Mouse (Mus musculus): ENCODE data around the gene Ksr2. TPM values are rescaled to one million over a fixed set of nuclear protein-coding genes. Genes with fewer than 3 reads are reported as not detected.
A peak's percentile ranks its signal among the peaks of the same experiment; 100 is the strongest.

Gene Ksr2
- polyA plus RNA-seq, 1 experiment from 2014 or later = 0.16 TPM

DNA sequence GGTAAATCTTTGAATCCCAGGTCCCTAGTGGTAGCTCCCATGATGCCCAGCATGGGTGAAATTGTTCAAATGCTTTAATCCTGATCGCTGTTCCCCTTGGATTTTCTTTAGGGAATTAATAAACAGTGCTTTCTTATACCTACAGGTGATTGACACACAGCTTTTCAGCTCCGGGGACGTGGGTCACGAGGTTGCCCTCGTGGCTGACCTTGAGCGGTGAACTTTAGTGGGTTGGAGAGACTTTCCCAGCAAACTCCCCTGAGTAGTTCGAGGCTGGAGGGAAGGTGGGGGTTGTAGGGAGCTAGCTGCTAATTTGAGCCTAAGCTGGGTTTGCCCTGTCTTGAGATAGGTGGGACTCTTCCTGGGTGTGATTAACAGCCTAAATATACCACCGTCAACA is 41.7 kb downstream of the Ksr2 start:
- Histone ChIP-seq H3K9me3 (ENCODE audit: control insufficient read depth, low read length) (no peaks in the 10 kb centered on the region), H3K4me1 (replicated peaks; ENCODE audit: control insufficient read depth, insufficient read depth) (no peaks in the 10 kb centered on the region), H3K4me3 (ENCODE audit: low read depth, low read length) (no peak overlapping the region), H3K9ac (ENCODE audit: low read length) (no peak overlapping the region), H3K27ac (replicated peaks) (no peak overlapping the region), H3K36me3 (ENCODE audit: control insufficient read depth, insufficient read depth, low read length) (no peaks in the 10 kb centered on the region), H3K27me3 (ENCODE audit: control insufficient read depth, insufficient read depth, low read length) (no peaks in the 10 kb centered on the region), H3K4me2 (replicated peaks; ENCODE audit: low read depth) (no peak overlapping the region)
- 59% methylated on average over 8 of the region's 8 CpGs for WGBS
- TF ChIP-seq CTCF (IDR thresholded peaks at IDR 0.05; ENCODE audit: low read depth) (no peak), EP300 (optimal IDR thresholded peaks at IDR 0.05) (no peak)
- DNase-seq (ENCODE audit: low spot score) = no peak
- ATAC-seq (ENCODE audit: low FRiP score, low TSS enrichment) = no peak

DNA sequence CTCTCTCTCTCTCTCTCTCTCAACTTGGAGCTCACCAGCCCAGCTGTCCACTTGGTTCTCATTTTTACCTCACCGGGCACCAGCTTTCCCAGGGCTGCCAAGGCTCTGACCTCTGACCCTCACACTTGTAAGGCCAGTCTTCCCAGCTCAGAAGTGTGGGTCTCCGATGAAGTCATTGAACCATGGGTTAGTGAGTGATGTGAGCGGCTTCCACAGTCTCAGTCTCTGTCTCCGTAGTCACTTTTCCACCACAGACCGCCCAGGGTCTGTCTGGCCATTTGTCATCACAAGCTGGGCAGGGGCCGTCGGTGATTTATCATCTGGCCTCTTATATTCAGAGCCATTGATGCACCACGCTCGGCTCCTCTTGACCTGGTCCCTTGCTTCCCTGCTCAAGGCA is 43.3 kb downstream of the Ksr2 start:
- Histone ChIP-seq H3K4me3 (ENCODE audit: low read depth, low read length) (no peak overlapping the region), H3K36me3 (ENCODE audit: control insufficient read depth, insufficient read depth, low read length) (no peaks in the 10 kb centered on the region), H3K4me2 (replicated peaks; ENCODE audit: low read depth) (no peak overlapping the region), H3K4me1 (replicated peaks; ENCODE audit: control insufficient read depth, insufficient read depth) (no peaks in the 10 kb centered on the region), H3K9me3 (ENCODE audit: control insufficient read depth, low read length) (no peaks in the 10 kb centered on the region), H3K27me3 (ENCODE audit: control insufficient read depth, insufficient read depth, low read length) (no peaks in the 10 kb centered on the region), H3K27ac (replicated peaks) (no peak overlapping the region), H3K9ac (ENCODE audit: low read length) (no peak overlapping the region)
- no peak for DNase-seq (ENCODE audit: low spot score)
- no peak for ATAC-seq (ENCODE audit: low FRiP score, low TSS enrichment)
- TF ChIP-seq CTCF (IDR thresholded peaks at IDR 0.05; ENCODE audit: low read depth) (no peak), EP300 (optimal IDR thresholded peaks at IDR 0.05) (no peak)
- 45% methylated on average over 9 of the region's 9 CpGs for WGBS

DNA sequence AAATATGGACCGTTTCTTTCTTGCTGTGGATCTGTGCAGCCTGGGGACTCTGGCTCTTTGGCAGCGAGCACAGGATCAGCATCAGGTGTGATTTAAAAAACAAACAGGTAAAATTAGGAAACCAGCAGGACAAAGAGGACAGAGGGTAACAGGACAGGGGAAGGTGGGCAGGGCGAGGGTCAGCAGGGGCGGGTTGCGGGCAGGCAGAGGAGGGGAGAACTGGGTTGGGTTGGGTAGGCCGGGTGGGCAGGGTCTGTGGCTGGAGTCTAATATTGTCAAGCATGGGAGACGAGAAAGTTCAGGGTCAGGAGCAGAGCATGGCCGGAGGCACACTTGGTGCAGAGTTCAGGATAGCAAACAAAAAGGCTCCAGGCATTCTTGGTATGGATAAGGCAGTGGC is 43.8 kb downstream of the Ksr2 start:
- Histone ChIP-seq H3K4me1 (replicated peaks; ENCODE audit: control insufficient read depth, insufficient read depth) (no peaks in the 10 kb centered on the region), H3K36me3 (ENCODE audit: control insufficient read depth, insufficient read depth, low read length) (no peaks in the 10 kb centered on the region), H3K4me3 (ENCODE audit: low read depth, low read length) (no peak overlapping the region), H3K27me3 (ENCODE audit: control insufficient read depth, insufficient read depth, low read length) (no peaks in the 10 kb centered on the region), H3K4me2 (replicated peaks; ENCODE audit: low read depth) (no peak overlapping the region), H3K9me3 (ENCODE audit: control insufficient read depth, low read length) (no peaks in the 10 kb centered on the region), H3K27ac (replicated peaks) (no peak overlapping the region), H3K9ac (ENCODE audit: low read length) (no peak overlapping the region)
- TF ChIP-seq EP300 (optimal IDR thresholded peaks at IDR 0.05) = no peak
- no peak for TF ChIP-seq CTCF (IDR thresholded peaks at IDR 0.05; ENCODE audit: low read depth)
- ATAC-seq (ENCODE audit: low FRiP score, low TSS enrichment) (no peak), DNase-seq (ENCODE audit: low spot score) (no peak)
- whole genome bisulfite sequencing = 66% methylated on average over 8 of the region's 8 CpGs

DNA sequence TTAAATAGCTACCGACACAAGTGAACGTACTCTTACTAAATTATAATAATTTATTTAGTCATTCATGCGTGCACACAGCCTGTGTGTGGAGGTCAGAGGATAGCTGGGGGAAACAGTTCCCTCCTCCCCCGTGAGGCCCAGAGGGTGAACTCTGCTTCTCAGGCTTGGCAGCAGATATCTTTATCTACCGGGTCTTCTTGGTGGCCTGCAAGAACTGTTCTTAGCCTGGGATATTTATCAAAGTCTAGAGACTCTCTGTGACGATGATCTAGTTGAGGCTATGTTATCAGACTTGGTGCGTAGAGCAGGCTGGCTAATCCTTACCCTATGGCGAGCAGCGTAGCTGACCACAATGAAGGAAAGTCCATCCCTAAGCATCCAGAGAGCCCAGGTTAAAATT is 45.1 kb downstream of the Ksr2 start:
- Histone ChIP-seq H3K9ac (ENCODE audit: low read length) (no peak overlapping the region), H3K9me3 (ENCODE audit: control insufficient read depth, low read length) (no peaks in the 10 kb centered on the region), H3K4me2 (replicated peaks; ENCODE audit: low read depth) (no peak overlapping the region), H3K4me1 (replicated peaks; ENCODE audit: control insufficient read depth, insufficient read depth) (no peaks in the 10 kb centered on the region), H3K27ac (replicated peaks) (no peak overlapping the region), H3K4me3 (ENCODE audit: low read depth, low read length) (no peak overlapping the region), H3K27me3 (ENCODE audit: control insufficient read depth, insufficient read depth, low read length) (no peaks in the 10 kb centered on the region), H3K36me3 (ENCODE audit: control insufficient read depth, insufficient read depth, low read length) (no peaks in the 10 kb centered on the region)
- TF ChIP-seq CTCF (IDR thresholded peaks at IDR 0.05; ENCODE audit: low read depth) = no peak
- no peak for TF ChIP-seq EP300 (optimal IDR thresholded peaks at IDR 0.05)
- 63% methylated on average over 9 of the region's 9 CpGs for WGBS
- no peak for ATAC-seq (ENCODE audit: low FRiP score, low TSS enrichment)
- DNase-seq (ENCODE audit: low spot score) = no peak

GRCm38 (mm10) chr5:117460261-117460660 is 46.5 kb downstream of the Ksr2 start:
- H3K27ac ChIP-seq (replicated peaks) = no peak overlapping the region
- 93% methylated on average over 14 of the region's 14 CpGs for WGBS
- ATAC-seq (ENCODE audit: low FRiP score, low TSS enrichment) (no peak), DNase-seq (ENCODE audit: low spot score) (no peak)
- no peak for TF ChIP-seq CTCF (IDR thresholded peaks at IDR 0.05; ENCODE audit: low read depth)
- TF ChIP-seq EP300 (optimal IDR thresholded peaks at IDR 0.05) = no peak
- H3K4me3 ChIP-seq (ENCODE audit: low read depth, low read length) = no peak overlapping the region
- H3K9ac ChIP-seq (ENCODE audit: low read length) = no peak overlapping the region
- H3K4me1 ChIP-seq (replicated peaks; ENCODE audit: control insufficient read depth, insufficient read depth) = no peaks in the 10 kb centered on the region
- no peak overlapping the region for H3K4me2 ChIP-seq (replicated peaks; ENCODE audit: low read depth)
- no peaks in the 10 kb centered on the region for H3K36me3 ChIP-seq (ENCODE audit: control insufficient read depth, insufficient read depth, low read length)
- H3K9me3 ChIP-seq (ENCODE audit: control insufficient read depth, low read length) = no peaks in the 10 kb centered on the region
- no peaks in the 10 kb centered on the region for H3K27me3 ChIP-seq (ENCODE audit: control insufficient read depth, insufficient read depth, low read length)

DNA sequence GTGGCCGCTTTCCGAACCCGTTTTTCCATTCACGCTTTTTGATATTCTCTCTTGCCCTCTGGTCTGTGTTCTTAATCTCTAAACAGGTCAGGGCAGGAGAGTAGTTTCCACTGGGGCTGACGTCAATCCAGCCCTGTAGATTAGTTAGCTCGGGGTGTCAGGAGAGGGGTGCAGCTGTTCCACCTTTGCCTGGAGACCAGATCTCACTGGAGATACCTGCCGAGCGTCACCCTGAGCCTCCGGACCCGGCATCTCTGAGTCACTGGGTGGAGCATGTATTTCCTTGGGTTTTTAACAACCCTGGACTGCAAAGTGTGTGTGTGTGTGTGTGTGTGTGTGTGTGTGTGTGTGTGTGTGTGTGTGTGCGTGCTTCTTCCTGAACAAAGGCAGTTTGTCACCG is 53.3 kb downstream of the Ksr2 start:
- Histone ChIP-seq H3K9me3 (ENCODE audit: control insufficient read depth, low read length) (no peaks in the 10 kb centered on the region), H3K27ac (replicated peaks) (no peak overlapping the region), H3K4me3 (ENCODE audit: low read depth, low read length) (no peak overlapping the region), H3K36me3 (ENCODE audit: control insufficient read depth, insufficient read depth, low read length) (no peaks in the 10 kb centered on the region), H3K27me3 (ENCODE audit: control insufficient read depth, insufficient read depth, low read length) (no peaks in the 10 kb centered on the region), H3K4me2 (replicated peaks; ENCODE audit: low read depth) (no peak overlapping the region), H3K4me1 (replicated peaks; ENCODE audit: control insufficient read depth, insufficient read depth) (no peaks in the 10 kb centered on the region), H3K9ac (ENCODE audit: low read length) (no peak overlapping the region)
- WGBS = 43% methylated on average over 12 of the region's 12 CpGs
- peak; percentile 43 for TF ChIP-seq EP300 (optimal IDR thresholded peaks at IDR 0.05)
- no peak for TF ChIP-seq CTCF (IDR thresholded peaks at IDR 0.05; ENCODE audit: low read depth)
- DNase-seq (ENCODE audit: low spot score) = peak; percentile 64
- ATAC-seq (ENCODE audit: low FRiP score, low TSS enrichment) = peak; percentile 94
